Mouse (Mus musculus): Measurements from ENCODE around the gene Kcnt2.

DNA sequence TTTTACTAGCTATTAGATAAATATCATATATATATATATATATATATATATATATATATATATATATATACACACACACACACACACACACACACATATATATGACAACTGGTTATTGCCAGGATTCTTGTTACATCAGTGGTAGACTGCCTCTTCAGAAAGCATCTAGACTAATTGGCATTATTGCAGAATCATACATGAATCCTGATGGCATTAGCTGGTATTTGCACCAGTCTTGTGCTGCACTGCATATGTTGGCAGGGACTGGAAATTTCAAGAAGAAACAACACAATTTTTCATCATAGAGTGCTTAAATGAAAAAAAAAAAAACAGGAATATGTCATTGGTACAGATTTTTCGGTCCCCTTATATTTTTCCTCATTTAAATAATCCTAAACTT, 223.6 kb downstream of the Kcnt2 start:
- TF ChIP-seq CTCF (IDR thresholded peaks at IDR 0.05; ENCODE audit: borderline replicate concordance, extremely low read depth, insufficient read depth, insufficient read length) (no peak), POLR2A (IDR thresholded peaks at IDR 0.05; ENCODE audit: borderline replicate concordance, extremely low read depth, insufficient read depth, insufficient read length, poor library complexity, severe bottlenecking) (no peak)

All from brain, embryonic 14.5 days (tissue).